Mouse (Mus musculus) thymus, adult 2 months (tissue): ENCODE data around the gene Olfr284. TPM values are rescaled to one million over a fixed set of nuclear protein-coding genes. Genes with fewer than 3 reads are reported as not detected.
A peak's percentile ranks its signal among the peaks of the same experiment; 100 is the strongest.

Experiments used
- DNase-seq: peaks from one replicate; pipeline ENCODE4 v3.0.0; 2021
- H3K27ac ChIP-seq: fragments of 200-500 bp; 2 replicates; pipeline ENCODE4 v1.5.1; 2012; ENCODE audit warnings: low read length, control low read depth; ENCODE audit not compliant: control insufficient read depth, insufficient read depth
- H3K27me3 ChIP-seq: fragments of 200-500 bp; 2 replicates; pipeline ENCODE4 v1.6.1; 2012; ENCODE audit warnings: mild to moderate bottlenecking, low read length, moderate library complexity, mixed read lengths; ENCODE audit not compliant: control insufficient read depth, insufficient read depth
- H3K36me3 ChIP-seq: fragments of 200-500 bp; 2 replicates; pipeline ENCODE4 v1.6.1; 2012; ENCODE audit warnings: mild to moderate bottlenecking, low read length, moderate library complexity; ENCODE audit not compliant: control insufficient read depth, insufficient read depth
- H3K4me1 ChIP-seq: fragments of 200-500 bp; replicated peaks from 2 replicates; pipeline ENCODE4 v1.6.1; 2012; ENCODE audit warnings: low read length; ENCODE audit not compliant: control insufficient read depth, insufficient read depth
- H3K4me3 ChIP-seq: fragments of 200-500 bp; 2 replicates; pipeline ENCODE4 v1.5.1; 2012; ENCODE audit warnings: mild to moderate bottlenecking, low read length, control low read depth, moderate library complexity; ENCODE audit not compliant: control insufficient read depth, insufficient read depth
- CTCF ChIP-seq: fragments of 200-500 bp; IDR thresholded peaks from 2 replicates; pipeline ENCODE4 v1.5.1; 2012; ENCODE audit warnings: mild to moderate bottlenecking, control low read depth, low read length, moderate library complexity, borderline replicate concordance; ENCODE audit not compliant: control insufficient read depth, poor library complexity, insufficient read depth; ENCODE audit errors: extremely low read depth
- POLR2A ChIP-seq: fragments of 200-500 bp; IDR thresholded peaks from 2 replicates; pipeline ENCODE4 v1.6.1; 2012; ENCODE audit warnings: mild to moderate bottlenecking, low read length, control low read depth, moderate library complexity; ENCODE audit not compliant: control insufficient read depth, poor library complexity, insufficient read depth; ENCODE audit errors: extremely low read depth
- WGBS: fragments of 180-500 bp; shearing (Covaris S2); methylation state at CpG from one replicate; pipeline ENCODE4 v1.1.7; 2018; 5-methylcytosine and 5-hydroxymethylcytosine counted together
- polyA plus RNA-seq: library from polyadenylated mRNA; depleted of rRNA; stranded (reverse); fragments of >200 nt; gene quantifications from 2 replicates; pipeline ENCODE4 v1.2.3, GENCODE M21; 2012; rRNA removed

Olfr284 gene
- polyA plus RNA-seq, 1 experiment: not detected

- H3K27me3 ChIP-seq: peaks cover 12% of the 10 kb centered on the region
- peak within 1 kb of the TSS; percentile 12 for H3K4me3 ChIP-seq
- TF ChIP-seq CTCF: no peak
- TF ChIP-seq POLR2A: no peak
- no peak within 1 kb of the TSS for H3K27ac ChIP-seq
- no peaks in the 10 kb centered on the region for H3K4me1 ChIP-seq
- peak; percentile 3 for DNase-seq
- no peaks in the 10 kb centered on the region for H3K36me3 ChIP-seq
- 6% methylated on average over 60 of the region's 60 CpGs for WGBS
Measured at GRCm38 (mm10) chr15:98295628-98296551, 44.9 kb downstream of the Olfr284 start, which contains the start of gene Zfp641. TSS of gene Zfp641 (minus strand) at chr15:98296161.

- no peak for TF ChIP-seq CTCF
- TF ChIP-seq POLR2A: no peak
- no peak for DNase-seq
Measured at GRCm38 (mm10) chr15:98293651-98294050, 47.1 kb downstream of the Olfr284 start.

More at GRCm38 (mm10) chr15:98293651-98294050, 47.1 kb downstream of the Olfr284 start:
- 93% methylated on average over 8 of the region's 8 CpGs for WGBS
- Histone ChIP-seq H3K4me1 (no peaks in the 10 kb centered on the region; the same call in 1 of the 2 replicates), H3K27me3 (peaks cover 12% of the 10 kb centered on the region), H3K4me3 (no peak overlapping the region), H3K27ac (no peak overlapping the region), H3K36me3 (no peaks in the 10 kb centered on the region)

Other genes starting within 250 kb of the Olfr284 start
- gene Pfkm, start 248.4 kb downstream of the Olfr284 start, polyA plus RNA-seq: 24.3 and 44.9 TPM in 2 replicates
- gene Senp1, start 247.2 kb downstream of the Olfr284 start, polyA plus RNA-seq: 42.5 and 43.6 TPM in 2 replicates
- 52.2 and 56.9 TPM in 2 replicates for gene Asb8, start 175.4 kb downstream of the Olfr284 start, polyA plus RNA-seq
- gene Ccdc184, start 173.8 kb downstream of the Olfr284 start, polyA plus RNA-seq: 1.3 TPM in 2 replicates
- gene Olfr288, start 145.4 kb downstream of the Olfr284 start, polyA plus RNA-seq: not detected in 2 replicates
- gene Gm44579, start 120.0 kb downstream of the Olfr284 start, polyA plus RNA-seq: not detected in 2 replicates
- gene Olfr287, start 119.9 kb downstream of the Olfr284 start, polyA plus RNA-seq: 0.22 TPM in 1 of 2 replicates, not detected in the other
- gene Olfr286, start 106.5 kb downstream of the Olfr284 start, polyA plus RNA-seq: 0.11 TPM in 1 of 2 replicates, not detected in the other
- 0.22 TPM in 1 of 2 replicates, not detected in the other for gene H1fnt, start 83.7 kb downstream of the Olfr284 start, polyA plus RNA-seq
- 0.34 and 0.71 TPM in 2 replicates for gene Zfp641, start 44.8 kb downstream of the Olfr284 start, polyA plus RNA-seq
- gene Olfr285, start 23.6 kb downstream of the Olfr284 start, polyA plus RNA-seq: not detected in 2 replicates
- gene Olfr283, start 40.0 kb upstream of the Olfr284 start, polyA plus RNA-seq: not detected in 2 replicates
- gene Olfr282, start 90.2 kb upstream of the Olfr284 start, polyA plus RNA-seq: not detected in 2 replicates
- not detected in 2 replicates for gene Olfr281, start 111.6 kb upstream of the Olfr284 start, polyA plus RNA-seq
- gene OR5BS1P, start 128.9 kb upstream of the Olfr284 start, polyA plus RNA-seq: not detected in 2 replicates
- 0.48 TPM in 1 of 2 replicates, not detected in the other for gene Lalba, start 141.7 kb upstream of the Olfr284 start, polyA plus RNA-seq
- gene Olfr279, start 151.4 kb upstream of the Olfr284 start, polyA plus RNA-seq: not detected in 2 replicates
- gene Kansl2, start 193.3 kb upstream of the Olfr284 start, polyA plus RNA-seq: 71.6 and 78.4 TPM in 2 replicates
- gene Ccnt1, start 229.9 kb upstream of the Olfr284 start, polyA plus RNA-seq: 26.8 and 32.0 TPM in 2 replicates
- gene 4930415O20Rik, start 230.0 kb upstream of the Olfr284 start, polyA plus RNA-seq: 0.31 TPM in 1 of 2 replicates, not detected in the other